9 mouse cellular contexts compared by ENCODE assay signal in the genomic region with DNA sequence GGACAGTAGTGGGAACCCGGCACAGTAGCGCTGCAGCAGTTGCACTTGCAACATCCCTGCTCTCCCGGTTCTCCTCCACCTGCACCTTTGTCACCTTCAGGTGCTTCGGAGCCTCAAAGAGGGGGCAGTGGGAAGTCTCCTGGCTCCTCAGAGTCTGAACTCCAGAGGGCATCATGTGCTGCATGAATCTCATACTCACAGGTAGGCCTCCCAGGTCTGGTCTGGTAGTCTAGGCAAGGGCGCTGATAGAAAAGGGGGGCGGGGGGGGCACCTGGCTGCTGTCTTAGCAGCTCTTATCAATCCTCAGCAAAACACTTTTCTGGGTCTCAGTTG. TPM values are rescaled to one million over a fixed set of nuclear protein-coding genes. Genes with fewer than 3 reads are reported as not detected.
A peak's percentile ranks its signal among the peaks of the same experiment; 100 is the strongest.
DNase-seq lines count a peak whose midpoint lies in the region; ATAC-seq and TF ChIP-seq lines count a peak whose summit lies in the region.
"Had no signal": no experiment of that assay in that cellular context is flagged by ENCODE, and none has a peak within 500 bp of the region (broad histone marks: within the 10 kb centered on the region; RNA-seq: fewer than 3 reads in every experiment).

No protein-coding gene starts in this region.

- no peak for TF ChIP-seq EP300 in heart, postnatal 0 days (IDR thresholded peaks at IDR 0.05; ENCODE audit: low read depth)

- peaks cover 14% of the 10 kb centered on the region for H3K36me3 ChIP-seq in heart, postnatal 0 days (replicated peaks; ENCODE audit: control insufficient read depth, insufficient read depth, low read length)
- peaks cover 27% of the 10 kb centered on the region for H3K36me3 ChIP-seq in hindbrain, embryonic 13.5 days
- H3K36me3 ChIP-seq in midbrain, embryonic 13.5 days, result peaks cover 12% of the 10 kb centered on the region; the same call in 1 of the 2 replicates

- H3K27me3 ChIP-seq in heart, postnatal 0 days (ENCODE audit: control insufficient read depth, insufficient read depth, low read length), result no peaks in the 10 kb centered on the region
- H3K27me3 ChIP-seq in hindbrain, embryonic 13.5 days, result no peaks in the 10 kb centered on the region
- H3K27me3 ChIP-seq in midbrain, embryonic 13.5 days, result no peaks in the 10 kb centered on the region
- H3K27me3 ChIP-seq: Patski had no signal

- H3K4me2 ChIP-seq in heart, postnatal 0 days (ENCODE audit: low read depth, low read length), result peak overlapping the region; percentile 89
- peak overlapping the region; percentile 83 for H3K4me2 ChIP-seq in hindbrain, embryonic 13.5 days
- peak overlapping the region; percentile 65 for H3K4me2 ChIP-seq in midbrain, embryonic 13.5 days (replicated peaks)

- ATAC-seq in heart, postnatal 0 days (ENCODE audit: insufficient read depth, low read depth), result no peak
- ATAC-seq in hindbrain, embryonic 13.5 days (ENCODE audit: low FRiP score), result peak; percentile 22; the same call in 1 of the 2 replicates
- ATAC-seq in midbrain, embryonic 13.5 days, result peak; percentile 30; the same call in 1 of the 2 replicates

- no peak for DNase-seq in heart, postnatal 0 days (ENCODE audit: low spot score)
- DNase-seq in heart, postnatal 36 days, result no peak
- no peak for DNase-seq in thymus, postnatal 14 days
- no peak for DNase-seq in cerebellum, postnatal 4 days (ENCODE audit: low spot score in 2 of 2)
- no peak for DNase-seq in thymus, postnatal 0 days (ENCODE audit: low spot score)

- H3K9ac ChIP-seq in heart, postnatal 0 days (replicated peaks; ENCODE audit: low read depth, low read length), result peak overlapping the region; percentile 73
- H3K9ac ChIP-seq in hindbrain, embryonic 13.5 days, result peak overlapping the region; percentile 92
- H3K9ac ChIP-seq in midbrain, embryonic 13.5 days (replicated peaks), result peak overlapping the region; percentile 89

- H3K4me1 ChIP-seq in heart, postnatal 0 days (ENCODE audit: control insufficient read depth, insufficient read depth), result peaks cover 3% of the 10 kb centered on the region; the same call in 1 of the 2 replicates
- H3K4me1 ChIP-seq in bone marrow macrophage, adult 2 months (ENCODE audit: control insufficient read depth, insufficient read depth, low read length), result peaks cover 9% of the 10 kb centered on the region
- peaks cover 31% of the 10 kb centered on the region for H3K4me1 ChIP-seq in hindbrain, embryonic 13.5 days (replicated peaks)
- H3K4me1 ChIP-seq in midbrain, embryonic 13.5 days (replicated peaks), result peaks cover 31% of the 10 kb centered on the region

- H3K9me3 ChIP-seq in heart, postnatal 0 days (replicated peaks; ENCODE audit: control insufficient read depth, low read length), result no peaks in the 10 kb centered on the region
- H3K9me3 ChIP-seq in hindbrain, embryonic 13.5 days, result no peaks in the 10 kb centered on the region
- H3K9me3 ChIP-seq in midbrain, embryonic 13.5 days, result no peaks in the 10 kb centered on the region

- no peak for TF ChIP-seq POLR2A in bone marrow macrophage, adult 2 months (IDR thresholded peaks at IDR 0.05; ENCODE audit: borderline replicate concordance, low read depth, low read length)

- WGBS in heart, postnatal 0 days, result 8% methylated on average over 6 of the region's 6 CpGs
- 4% methylated on average over 6 of the region's 6 CpGs for WGBS in hindbrain, embryonic 13.5 days
- 4% methylated on average over 6 of the region's 6 CpGs for WGBS in midbrain, embryonic 13.5 days

- no peak for TF ChIP-seq CTCF in heart, postnatal 0 days (IDR thresholded peaks at IDR 0.05; ENCODE audit: low read depth)
- no peak; the same call in 1 of the 2 replicates for TF ChIP-seq CTCF in bone marrow macrophage, adult 2 months (IDR thresholded peaks at IDR 0.05; ENCODE audit: low read depth, low read length)

- H3K4me3 ChIP-seq in heart, postnatal 0 days (ENCODE audit: low read depth, low read length), result peak overlapping the region; percentile 61
- peak overlapping the region; percentile 70 for H3K4me3 ChIP-seq in bone marrow macrophage, adult 2 months (ENCODE audit: insufficient read depth, low read length)
- H3K4me3 ChIP-seq in hindbrain, embryonic 13.5 days, result peak overlapping the region; percentile 66
- H3K4me3 ChIP-seq in midbrain, embryonic 13.5 days (replicated peaks), result peak overlapping the region; percentile 68

- intact Hi-C loops in heart, postnatal 36 days (cut with DNase I), result no loop called here

- H3K27ac ChIP-seq in heart, postnatal 0 days (ENCODE audit: low read depth), result peak overlapping the region; percentile 95
- peak overlapping the region; percentile 27; the same call in 1 of the 2 replicates for H3K27ac ChIP-seq in bone marrow macrophage, adult 2 months (ENCODE audit: insufficient read depth, low read depth, low read length)
- H3K27ac ChIP-seq in hindbrain, embryonic 13.5 days, result peak overlapping the region; percentile 97
- H3K27ac ChIP-seq in midbrain, embryonic 13.5 days, result peak overlapping the region; percentile 98

RNA-seq across cellular contexts. Expression of gene Bivm, which starts 1.3 kb away (rescaled TPM):
- 5.1 and 20.2 TPM in 2 replicates for total RNA-seq in heart, postnatal 0 days (2014; rRNA removed; ENCODE audit: low replicate concordance)
- 9.2 and 9.9 TPM in 2 replicates for polyA plus RNA-seq in heart, postnatal 0 days (2015; fragmentation: Nextera tagmentation; extraction: Ambion mirVana)
- total RNA-seq in heart, postnatal 36 days (2021), result 10 to 100 TPM; 11.1 to 12.8 TPM
- polyA plus RNA-seq in bone marrow macrophage, adult 2 months (2012; ENCODE audit: insufficient read depth, insufficient read length, missing spikeins), result 12.1 and 13.7 TPM in 2 replicates
- 31.9 and 32.1 TPM in 2 replicates for polyA plus RNA-seq in hindbrain, embryonic 13.5 days (2015; fragmentation: Nextera tagmentation; extraction: Ambion mirVana)
- polyA plus RNA-seq in midbrain, embryonic 13.5 days (2015; fragmentation: Nextera tagmentation; extraction: Ambion mirVana), result 30.5 and 30.8 TPM in 2 replicates
- polyA plus RNA-seq in thymus, postnatal 0 days (2015; fragmentation: Nextera tagmentation; extraction: Ambion mirVana), result 10.1 and 10.3 TPM in 2 replicates

RNA-seq across cellular contexts. Expression of gene Kdelc1, which starts 1.4 kb away (rescaled TPM):
- 14.2 and 20.2 TPM in 2 replicates for total RNA-seq in heart, postnatal 0 days (2014; rRNA removed; ENCODE audit: low replicate concordance)
- 25.4 and 30.2 TPM in 2 replicates for polyA plus RNA-seq in heart, postnatal 0 days (2015; fragmentation: Nextera tagmentation; extraction: Ambion mirVana)
- total RNA-seq in heart, postnatal 36 days (2021), result 10 to 100 TPM; 20.7 to 21.3 TPM
- 13.0 and 15.3 TPM in 2 replicates for polyA plus RNA-seq in bone marrow macrophage, adult 2 months (2012; ENCODE audit: insufficient read depth, insufficient read length, missing spikeins)
- 29.2 and 30.1 TPM in 2 replicates for polyA plus RNA-seq in hindbrain, embryonic 13.5 days (2015; fragmentation: Nextera tagmentation; extraction: Ambion mirVana)
- 33.4 and 35.1 TPM in 2 replicates for polyA plus RNA-seq in midbrain, embryonic 13.5 days (2015; fragmentation: Nextera tagmentation; extraction: Ambion mirVana)
- polyA plus RNA-seq in thymus, postnatal 0 days (2015; fragmentation: Nextera tagmentation; extraction: Ambion mirVana), result 25.2 and 29.0 TPM in 2 replicates

RNA-seq across cellular contexts. Expression of gene Tex30, which starts 17.8 kb away (rescaled TPM):
- total RNA-seq in heart, postnatal 0 days (2014; rRNA removed; ENCODE audit: low replicate concordance), result 17.7 and 54.1 TPM in 2 replicates
- polyA plus RNA-seq in heart, postnatal 0 days (2015; fragmentation: Nextera tagmentation; extraction: Ambion mirVana), result 35.5 and 42.7 TPM in 2 replicates
- total RNA-seq in heart, postnatal 36 days (2021), result 1 to 10 TPM; 6.3 to 9.2 TPM
- polyA plus RNA-seq in bone marrow macrophage, adult 2 months (2012; ENCODE audit: insufficient read depth, insufficient read length, missing spikeins), result 12.5 and 14.6 TPM in 2 replicates
- polyA plus RNA-seq in hindbrain, embryonic 13.5 days (2015; fragmentation: Nextera tagmentation; extraction: Ambion mirVana), result 51.7 and 56.6 TPM in 2 replicates
- 62.3 and 66.8 TPM in 2 replicates for polyA plus RNA-seq in midbrain, embryonic 13.5 days (2015; fragmentation: Nextera tagmentation; extraction: Ambion mirVana)
- 154 and 161 TPM in 2 replicates for polyA plus RNA-seq in thymus, postnatal 0 days (2015; fragmentation: Nextera tagmentation; extraction: Ambion mirVana)

RNA-seq across cellular contexts. Expression of gene Ercc5, which starts 27.5 kb away (rescaled TPM):
- total RNA-seq in heart, postnatal 0 days (2014; rRNA removed; ENCODE audit: low replicate concordance), result 12.1 and 39.8 TPM in 2 replicates
- 9.3 and 10.7 TPM in 2 replicates for polyA plus RNA-seq in heart, postnatal 0 days (2015; fragmentation: Nextera tagmentation; extraction: Ambion mirVana)
- total RNA-seq in heart, postnatal 36 days (2021), result 10 to 100 TPM; 16.6 to 17.1 TPM
- polyA plus RNA-seq in bone marrow macrophage, adult 2 months (2012; ENCODE audit: insufficient read depth, insufficient read length, missing spikeins), result 14.5 and 17.3 TPM in 2 replicates
- 32.5 and 36.7 TPM in 2 replicates for polyA plus RNA-seq in hindbrain, embryonic 13.5 days (2015; fragmentation: Nextera tagmentation; extraction: Ambion mirVana)
- polyA plus RNA-seq in midbrain, embryonic 13.5 days (2015; fragmentation: Nextera tagmentation; extraction: Ambion mirVana), result 39.7 and 40.0 TPM in 2 replicates
- polyA plus RNA-seq in thymus, postnatal 0 days (2015; fragmentation: Nextera tagmentation; extraction: Ambion mirVana), result 13.3 TPM in 2 replicates

RNA-seq across cellular contexts. Expression of gene Gm8251, which starts 58.3 kb away (rescaled TPM):
- total RNA-seq in heart, postnatal 0 days (2014; rRNA removed; ENCODE audit: low replicate concordance), result not detected in 2 replicates
- polyA plus RNA-seq in heart, postnatal 0 days (2015; fragmentation: Nextera tagmentation; extraction: Ambion mirVana), result not detected in 2 replicates
- total RNA-seq in heart, postnatal 36 days (2021), result not detected
- not detected in 2 replicates for polyA plus RNA-seq in bone marrow macrophage, adult 2 months (2012; ENCODE audit: insufficient read depth, insufficient read length, missing spikeins)
- polyA plus RNA-seq in hindbrain, embryonic 13.5 days (2015; fragmentation: Nextera tagmentation; extraction: Ambion mirVana), result 0.06 and 0.09 TPM in 2 replicates
- 0.11 and 0.14 TPM in 2 replicates for polyA plus RNA-seq in midbrain, embryonic 13.5 days (2015; fragmentation: Nextera tagmentation; extraction: Ambion mirVana)
- 0.17 and 0.20 TPM in 2 replicates for polyA plus RNA-seq in thymus, postnatal 0 days (2015; fragmentation: Nextera tagmentation; extraction: Ambion mirVana)

Comparison
In these comparisons a context has a peak if more than half of its experiments do, and no peak if none do; other contexts are left out.
1. H3K27ac ChIP-seq: peak in every context shown above with its lines; median percentile 98 in midbrain, embryonic 13.5 days; 97 in hindbrain, embryonic 13.5 days; 95 in heart, postnatal 0 days; 27 in bone marrow macrophage, adult 2 months.